Mouse (Mus musculus) heart, postnatal 0 days (tissue): ENCODE data around the gene Serpina6. TPM values are rescaled to one million over a fixed set of nuclear protein-coding genes. Genes with fewer than 3 reads are reported as not detected.
"Not testable (repeated sequence)": the region's sequence is repeated elsewhere in the genome, so short reads cannot be mapped to it uniquely, and the experiment has no call there.

ENCODE experiments used
- ATAC-seq: fragments of 200-750 bp; cut with Nextera tagmentation; 2 replicates; pipeline ENCODE4 v1.8.0; 2017; ENCODE audit warnings: low read depth, moderate number of reproducible peaks, moderate library complexity; ENCODE audit not compliant: insufficient read depth
- DNase-seq: peaks from one replicate; pipeline ENCODE4 v3.0.0-alpha.2; 2016; ENCODE audit warnings: low spot score
- H3K27ac ChIP-seq: fragments of 300-500 bp; sonication (generic); 2 replicates; pipeline ENCODE4 v1.5.1; 2014; ENCODE audit warnings: low read depth, mild to moderate bottlenecking
- H3K27me3 ChIP-seq: fragments of 300-500 bp; sonication (generic); 2 replicates; pipeline ENCODE4 v1.6.1; 2014; ENCODE audit warnings: low read length, mixed read lengths; ENCODE audit not compliant: control insufficient read depth, insufficient read depth
- H3K36me3 ChIP-seq: fragments of 300-500 bp; sonication (generic); replicated peaks from 2 replicates; pipeline ENCODE4 v1.6.1; 2014; ENCODE audit warnings: low read length, mixed read lengths; ENCODE audit not compliant: control insufficient read depth, insufficient read depth
- H3K4me1 ChIP-seq: fragments of 300-500 bp; sonication (generic); 2 replicates; pipeline ENCODE4 v1.6.1; 2014; ENCODE audit warnings: antibody characterized with exemption; ENCODE audit not compliant: control insufficient read depth, insufficient read depth
- H3K4me2 ChIP-seq: fragments of 300-500 bp; sonication (generic); 2 replicates; pipeline ENCODE4 v1.6.1; 2014; ENCODE audit warnings: low read depth, mild to moderate bottlenecking, low read length, moderate library complexity
- H3K4me3 ChIP-seq: fragments of 300-500 bp; sonication (generic); 2 replicates; pipeline ENCODE4 v1.5.1; 2014; ENCODE audit warnings: low read depth, low read length
- H3K9ac ChIP-seq: fragments of 300-500 bp; sonication (generic); replicated peaks from 2 replicates; pipeline ENCODE4 v1.6.1; 2014; ENCODE audit warnings: low read depth, low read length, mixed read lengths
- H3K9me3 ChIP-seq: fragments of 300-500 bp; sonication (generic); replicated peaks from 2 replicates; pipeline ENCODE4 v1.6.1; 2016; ENCODE audit warnings: low read length; ENCODE audit not compliant: control insufficient read depth
- CTCF ChIP-seq: IDR thresholded peaks from 2 replicates; pipeline ENCODE4 v1.5.1; 2016; ENCODE audit warnings: antibody characterized with exemption, control low read depth, low read depth
- EP300 ChIP-seq: IDR thresholded peaks from 2 replicates; pipeline ENCODE4 v1.6.1; 2016; ENCODE audit warnings: antibody characterized with exemption, low read depth
- WGBS: fragments of 180-500 bp; shearing (Covaris S2); extraction: QIAGEN DNeasy Blood & Tissue Kit; methylation state at CpG from one replicate; pipeline ENCODE4 v1.1.7; 2014; 5-methylcytosine and 5-hydroxymethylcytosine counted together
- polyA plus RNA-seq: library from polyadenylated mRNA; unstranded; fragments of >200 nt; fragmentation: Nextera tagmentation; extraction: Ambion mirVana; gene quantifications from 2 replicates; pipeline ENCODE4 v1.2.1, GENCODE M21; 2015
- total RNA-seq: library from RNA; depleted of rRNA; stranded (reverse); fragments of >200 nt; gene quantifications from 2 replicates; pipeline ENCODE4 v1.2.3, GENCODE M21; 2014; ENCODE audit warnings: low replicate concordance

Gene Serpina6
- total and polyA plus RNA-seq, 2 experiments from 2014 or later = not detected

DNA sequence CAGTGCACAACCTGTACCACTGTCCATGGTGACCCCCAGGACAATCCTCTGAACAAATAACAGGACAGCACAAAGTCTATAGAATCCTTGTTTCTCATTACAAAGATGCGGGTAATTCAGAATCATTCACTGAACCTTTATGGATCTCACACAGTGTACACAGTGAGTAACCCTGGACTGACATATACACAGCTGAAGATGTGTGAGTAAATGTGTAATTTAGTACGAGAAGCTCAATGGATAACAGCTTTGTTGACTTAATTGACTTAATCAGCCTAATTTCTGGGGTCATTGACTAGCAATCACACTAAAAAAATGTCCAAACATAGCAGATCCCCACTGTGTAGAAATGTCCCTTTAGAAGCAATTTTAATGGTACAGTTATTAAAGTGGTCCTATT lies 24.2 kb upstream of the Serpina6 start:
- no peak overlapping the region for H3K4me2 ChIP-seq
- no peak for DNase-seq
- ATAC-seq = no peak
- 77% methylated on average over 2 of the region's 2 CpGs for WGBS
- H3K9me3 ChIP-seq = no peaks in the 10 kb centered on the region
- no peaks in the 10 kb centered on the region for H3K4me1 ChIP-seq
- no peak for TF ChIP-seq EP300
- TF ChIP-seq CTCF = no peak
- no peak overlapping the region for H3K27ac ChIP-seq
- no peak overlapping the region for H3K9ac ChIP-seq
- H3K27me3 ChIP-seq = no peaks in the 10 kb centered on the region
- H3K4me3 ChIP-seq = no peak overlapping the region
- no peaks in the 10 kb centered on the region for H3K36me3 ChIP-seq

DNA sequence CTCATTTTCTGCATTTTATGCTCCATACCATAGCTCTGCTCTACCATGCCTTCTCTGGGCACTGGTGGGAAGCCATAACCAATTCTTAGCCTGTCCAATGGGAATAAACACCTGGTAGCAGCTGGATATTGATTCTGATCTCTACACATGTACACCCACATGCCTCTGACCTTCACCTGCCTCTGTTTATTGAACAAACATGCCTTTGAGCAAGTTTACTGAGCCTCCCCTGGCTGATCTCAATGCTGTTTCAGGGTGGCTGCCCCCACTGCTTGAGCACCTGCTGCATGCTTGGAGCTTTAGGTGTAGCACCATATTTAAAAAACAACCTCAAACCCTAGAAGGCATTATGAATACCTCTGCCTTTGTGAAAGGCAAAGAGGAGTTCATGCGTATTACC lies 22.8 kb upstream of the Serpina6 start:
- H3K9ac ChIP-seq, ATAC-seq, H3K27ac ChIP-seq, H3K27me3 ChIP-seq, DNase-seq, H3K9me3 ChIP-seq, H3K36me3 ChIP-seq, H3K4me3 ChIP-seq, H3K4me2 ChIP-seq, H3K4me1 ChIP-seq: not testable (repeated sequence)
- WGBS = 93% methylated on average over 1 of the region's 1 CpGs

DNA sequence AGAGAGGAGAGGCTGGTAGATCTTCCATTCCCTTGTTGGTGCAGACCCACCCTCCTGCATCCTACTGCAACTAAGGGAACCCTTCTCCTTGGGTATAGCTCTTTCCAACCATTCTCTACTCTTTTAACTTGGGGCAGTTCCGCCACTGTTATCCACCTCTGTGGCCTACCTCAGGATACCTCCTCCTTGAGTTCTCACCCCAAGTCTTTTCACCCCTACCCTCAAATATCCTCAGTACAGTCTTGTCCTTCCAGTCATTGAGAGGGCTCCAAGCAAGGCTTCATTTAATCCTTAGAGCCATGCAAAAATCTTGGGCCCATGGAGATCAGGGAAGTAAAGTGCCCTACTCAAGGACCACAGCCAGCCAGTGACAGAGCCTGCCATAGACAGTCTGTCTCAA lies 19.0 kb upstream of the Serpina6 start, which contains the start of gene Serpina16:
Serpina16 (minus strand) TSS at position 101 of the 400 bp plus-strand sequence.
- Histone ChIP-seq H3K9ac (no peak within 1 kb of the TSS), H3K27me3 (no peaks in the 10 kb centered on the region), H3K27ac (no peak within 1 kb of the TSS), H3K4me3 (no peak within 1 kb of the TSS), H3K4me1 (no peaks in the 10 kb centered on the region), H3K4me2 (no peak within 1 kb of the TSS), H3K36me3 (no peaks in the 10 kb centered on the region), H3K9me3 (no peaks in the 10 kb centered on the region)
- ATAC-seq (no peak), DNase-seq (no peak)
- no peak for TF ChIP-seq CTCF
- no peak for TF ChIP-seq EP300
- WGBS = 83% methylated on average over 1 of the region's 1 CpGs

DNA sequence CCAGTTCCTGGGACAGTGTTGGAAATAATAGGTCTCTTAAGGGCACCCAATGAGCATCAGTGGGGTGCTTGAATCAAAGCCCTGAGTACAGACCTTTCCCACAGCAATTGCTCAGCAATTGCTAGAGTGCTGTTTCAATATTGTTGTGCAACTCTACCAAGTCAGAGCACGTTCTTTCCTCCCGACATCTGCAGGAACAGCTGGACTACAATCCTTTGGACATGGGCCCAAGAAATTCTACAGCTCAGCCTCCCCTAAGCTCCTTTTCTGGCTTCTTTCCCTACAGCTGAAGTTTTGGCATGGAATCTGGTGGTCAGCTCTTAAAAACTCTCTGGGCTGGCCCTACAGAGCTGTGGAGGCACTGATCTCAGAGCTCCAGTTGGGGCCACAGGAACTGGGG lies 16.2 kb upstream of the Serpina6 start:
- Histone ChIP-seq H3K9ac (no peak overlapping the region), H3K27ac (no peak overlapping the region), H3K4me1 (no peaks in the 10 kb centered on the region), H3K36me3 (no peaks in the 10 kb centered on the region), H3K4me2 (no peak overlapping the region), H3K4me3 (no peak overlapping the region), H3K27me3 (no peaks in the 10 kb centered on the region), H3K9me3 (no peaks in the 10 kb centered on the region)
- 68% methylated on average over 2 of the region's 2 CpGs for WGBS
- DNase-seq (peak; percentile 25), ATAC-seq (no peak)
- TF ChIP-seq EP300 (no peak), CTCF (no peak)

DNA sequence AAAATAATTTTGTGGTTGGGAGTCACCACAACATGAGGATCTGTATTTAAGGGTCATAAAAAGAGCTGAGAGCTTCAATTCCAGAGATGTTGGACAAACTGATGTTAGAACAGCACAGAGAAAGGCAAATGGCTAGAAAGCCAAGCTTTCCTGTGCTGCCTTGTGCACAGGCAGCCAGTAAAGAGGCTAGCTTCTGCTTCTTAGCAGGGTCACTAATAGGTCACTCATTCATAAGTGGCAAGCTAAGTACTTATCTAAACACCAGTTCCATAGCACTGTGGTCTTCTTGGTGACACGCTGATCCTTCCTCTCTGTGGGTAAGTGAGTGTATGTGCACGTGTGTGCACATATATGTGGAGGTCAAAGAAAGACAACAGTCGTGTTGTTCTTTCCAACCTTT lies 14.5 kb upstream of the Serpina6 start:
- Histone ChIP-seq H3K9ac (no peak overlapping the region), H3K4me2 (no peak overlapping the region), H3K27ac (no peak overlapping the region), H3K27me3 (no peaks in the 10 kb centered on the region), H3K36me3 (no peaks in the 10 kb centered on the region), H3K4me1 (no peaks in the 10 kb centered on the region), H3K9me3 (no peaks in the 10 kb centered on the region), H3K4me3 (no peak overlapping the region)
- ATAC-seq = no peak
- 56% methylated on average over 3 of the region's 3 CpGs for WGBS
- TF ChIP-seq CTCF (no peak), EP300 (no peak)
- DNase-seq = no peak

DNA sequence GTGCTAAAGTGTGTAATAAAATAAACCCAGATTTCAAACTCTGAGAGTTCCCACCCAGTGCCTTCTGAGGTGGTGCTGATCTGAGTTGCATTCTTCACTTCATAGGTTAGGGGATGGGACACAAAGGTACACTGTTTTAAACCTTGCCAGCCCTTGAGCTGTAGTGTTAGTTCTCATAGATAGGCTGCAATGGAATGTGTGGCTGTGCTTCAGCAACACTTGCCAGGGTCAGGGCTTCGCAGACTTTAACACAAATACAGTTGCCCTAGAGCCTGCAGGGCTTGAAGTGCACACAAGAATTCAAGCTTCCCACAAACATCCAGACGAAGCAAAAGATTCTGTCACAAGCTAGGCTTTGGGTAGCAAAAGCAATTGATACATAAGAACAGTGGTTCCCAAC lies 14.0 kb upstream of the Serpina6 start:
- no peaks in the 10 kb centered on the region for H3K36me3 ChIP-seq
- TF ChIP-seq EP300 (no peak), CTCF (no peak)
- no peaks in the 10 kb centered on the region for H3K9me3 ChIP-seq
- H3K4me3 ChIP-seq = no peak overlapping the region
- no peak for DNase-seq
- H3K27ac ChIP-seq = no peak overlapping the region
- H3K4me2 ChIP-seq = no peak overlapping the region
- no peak overlapping the region for H3K9ac ChIP-seq
- no peak for ATAC-seq
- 31% methylated on average over 2 of the region's 2 CpGs for WGBS
- no peaks in the 10 kb centered on the region for H3K4me1 ChIP-seq
- no peaks in the 10 kb centered on the region for H3K27me3 ChIP-seq
